Mouse (Mus musculus) regulatory T cell (primary cell): ENCODE measurements around the gene Prodh2.

Experiments
- in situ Hi-C: fragments of 300-600 bp; cut with MboI, MseI; formaldehyde crosslinking; loops from one replicate; pipeline ENCODE4 v1.15.1; 2025; ENCODE audit warnings: high pct_unique_total_duplicates

Prodh2 gene

GRCm38 (mm10) chr7:30493401-30493931 is at the start of gene Prodh2:
Prodh2 (plus strand) TSS chr7:30493622.
- in situ Hi-C loops, result loop anchor here (5.0 kb wide), 1 partner anchor 124 kb away; no protein-coding TSS in a partner anchor

- in situ Hi-C loops, result no loop called here
Measured at GRCm38 (mm10) chr7:30443696-30444095, 49.7 kb upstream of the Prodh2 start.

GRCm38 (mm10) chr7:30444154-30444970 is 49.1 kb upstream of the Prodh2 start:
- in situ Hi-C loops, result no loop called here

- in situ Hi-C loops, result no loop called here
Measured at GRCm38 (mm10) chr7:30444971-30445751, 48.3 kb upstream of the Prodh2 start, which contains the start of gene Aplp1. Aplp1 (minus strand) TSS chr7:30445535.

GRCm38 (mm10) chr7:30450241-30450640 is 43.2 kb upstream of the Prodh2 start:
- in situ Hi-C loops, result no loop called here

- in situ Hi-C loops, result no loop called here
Measured at GRCm38 (mm10) chr7:30453327-30453726, 40.1 kb upstream of the Prodh2 start.

- in situ Hi-C loops, result no loop called here
Measured at GRCm38 (mm10) chr7:30453766-30454165, 39.7 kb upstream of the Prodh2 start.

- in situ Hi-C loops, result no loop called here
Measured at GRCm38 (mm10) chr7:30454259-30454658, 39.2 kb upstream of the Prodh2 start.

GRCm38 (mm10) chr7:30456487-30456886 is 36.9 kb upstream of the Prodh2 start:
- in situ Hi-C loops, result no loop called here

- in situ Hi-C loops, result no loop called here
Measured at GRCm38 (mm10) chr7:30456911-30457628, 36.4 kb upstream of the Prodh2 start.

- in situ Hi-C loops, result no loop called here
Measured at GRCm38 (mm10) chr7:30457629-30458330, 35.6 kb upstream of the Prodh2 start, which contains the start of the genes Kirrel2 and Nphs1. Kirrel2 (minus strand) TSS chr7:30457690. Nphs1 (plus strand) TSS chr7:30458315.

- in situ Hi-C loops, result no loop called here
Measured at GRCm38 (mm10) chr7:30459484-30459883, 33.9 kb upstream of the Prodh2 start.

- in situ Hi-C loops, result no loop called here
Measured at GRCm38 (mm10) chr7:30463568-30463967, 29.9 kb upstream of the Prodh2 start.

GRCm38 (mm10) chr7:30463996-30464395 is 29.4 kb upstream of the Prodh2 start:
- in situ Hi-C loops, result no loop called here

GRCm38 (mm10) chr7:30464816-30465300 is 28.6 kb upstream of the Prodh2 start:
- in situ Hi-C loops, result no loop called here

GRCm38 (mm10) chr7:30472411-30472810 is 21.0 kb upstream of the Prodh2 start:
- in situ Hi-C loops, result loop anchor here (10.0 kb wide), 1 partner anchor 108 kb away; the partner anchor contains the start of gene Lrfn3

GRCm38 (mm10) chr7:30474999-30475398 is 18.4 kb upstream of the Prodh2 start:
- in situ Hi-C loops, result loop anchor here (10.0 kb wide), 1 partner anchor 110 kb away; the partner anchor contains the start of gene Lrfn3

GRCm38 (mm10) chr7:30476136-30476535 is 17.3 kb upstream of the Prodh2 start:
- in situ Hi-C loops, result loop anchor here (10.0 kb wide), 1 partner anchor 111 kb away; the partner anchor contains the start of gene Lrfn3

- in situ Hi-C loops, result loop anchor here (10.0 kb wide), 1 partner anchor 113 kb away; the partner anchor contains the start of gene Lrfn3
Measured at GRCm38 (mm10) chr7:30477415-30478381, 15.7 kb upstream of the Prodh2 start.
